Mouse (Mus musculus): ENCODE results near the gene Plagl1. TPM values are rescaled to one million over a fixed set of nuclear protein-coding genes. Genes with fewer than 3 reads are reported as not detected.

The Plagl1 gene
- polyA plus RNA-seq, 1 experiment from 2014 or later = 52.2 TPM

- DNase-seq (ENCODE audit: low spot score) (no peak), ATAC-seq (replicated peaks; ENCODE audit: low FRiP score, low read depth) (no peak)
- H3K36me3 ChIP-seq (ENCODE audit: insufficient read depth, low read length) = no peaks in the 10 kb centered on the region
- TF ChIP-seq CTCF (IDR thresholded peaks at IDR 0.05; ENCODE audit: low read depth) = no peak
- no peaks in the 10 kb centered on the region for H3K9me3 ChIP-seq (replicated peaks; ENCODE audit: low read length)
- peaks cover 3% of the 10 kb centered on the region; the same call in 1 of the 2 replicates for H3K4me1 ChIP-seq (replicated peaks; ENCODE audit: insufficient read depth, low read length)
- H3K27ac ChIP-seq = no peak overlapping the region
- H3K4me2 ChIP-seq (ENCODE audit: low read length) = no peak overlapping the region
- no peak overlapping the region for H3K9ac ChIP-seq (ENCODE audit: low read depth, low read length)
- H3K4me3 ChIP-seq (replicated peaks; ENCODE audit: low read depth, low read length) = no peak overlapping the region
- 79% methylated on average over 6 of the region's 6 CpGs for WGBS
- H3K27me3 ChIP-seq (ENCODE audit: insufficient read depth, low read length) = no peaks in the 10 kb centered on the region
Observed at GRCm38 (mm10) chr10:13056863-13057381, 3.4 kb upstream of the Plagl1 start.

- Histone ChIP-seq H3K4me3 (replicated peaks; ENCODE audit: low read depth, low read length) (peak overlapping the region; percentile 24; the same call in 1 of the 2 replicates), H3K4me1 (replicated peaks; ENCODE audit: insufficient read depth, low read length) (peaks cover 7% of the 10 kb centered on the region), H3K9ac (ENCODE audit: low read depth, low read length) (peak overlapping the region; percentile 35), H3K27me3 (ENCODE audit: insufficient read depth, low read length) (no peaks in the 10 kb centered on the region), H3K27ac (no peak overlapping the region), H3K9me3 (replicated peaks; ENCODE audit: low read length) (no peaks in the 10 kb centered on the region), H3K4me2 (ENCODE audit: low read length) (peak overlapping the region; percentile 57), H3K36me3 (ENCODE audit: insufficient read depth, low read length) (no peaks in the 10 kb centered on the region)
- WGBS = 13% methylated on average over 46 of the region's 46 CpGs
- peak; percentile 49 for ATAC-seq (replicated peaks; ENCODE audit: low FRiP score, low read depth)
- TF ChIP-seq CTCF (IDR thresholded peaks at IDR 0.05; ENCODE audit: low read depth) = no peak
- DNase-seq (ENCODE audit: low spot score) = no peak
Observed at GRCm38 (mm10) chr10:13060821-13061671, 742 bp downstream of the Plagl1 start.

GRCm38 (mm10) chr10:13062373-13062772 is 2.1 kb downstream of the Plagl1 start:
- H3K9me3 ChIP-seq (replicated peaks; ENCODE audit: low read length) = no peaks in the 10 kb centered on the region
- 74% methylated on average over 8 of the region's 8 CpGs for WGBS
- DNase-seq (ENCODE audit: low spot score) = no peak
- no peak overlapping the region for H3K4me3 ChIP-seq (replicated peaks; ENCODE audit: low read depth, low read length)
- ATAC-seq (replicated peaks; ENCODE audit: low FRiP score, low read depth) = no peak
- no peak overlapping the region for H3K4me2 ChIP-seq (ENCODE audit: low read length)
- peaks cover 7% of the 10 kb centered on the region for H3K4me1 ChIP-seq (replicated peaks; ENCODE audit: insufficient read depth, low read length)
- no peaks in the 10 kb centered on the region for H3K36me3 ChIP-seq (ENCODE audit: insufficient read depth, low read length)
- H3K27ac ChIP-seq = no peak overlapping the region
- TF ChIP-seq CTCF (IDR thresholded peaks at IDR 0.05; ENCODE audit: low read depth) = no peak
- no peaks in the 10 kb centered on the region for H3K27me3 ChIP-seq (ENCODE audit: insufficient read depth, low read length)
- H3K9ac ChIP-seq (ENCODE audit: low read depth, low read length) = no peak overlapping the region

GRCm38 (mm10) chr10:13063457-13063856 is 3.2 kb downstream of the Plagl1 start:
- WGBS = 40% methylated on average over 7 of the region's 7 CpGs
- H3K4me3 ChIP-seq (replicated peaks; ENCODE audit: low read depth, low read length) = no peak overlapping the region
- no peaks in the 10 kb centered on the region for H3K36me3 ChIP-seq (ENCODE audit: insufficient read depth, low read length)

GRCm38 (mm10) chr10:13065129-13065752 is 4.9 kb downstream of the Plagl1 start:
- Histone ChIP-seq H3K4me2 (ENCODE audit: low read length) (no peak overlapping the region), H3K36me3 (ENCODE audit: insufficient read depth, low read length) (no peaks in the 10 kb centered on the region), H3K9me3 (replicated peaks; ENCODE audit: low read length) (no peaks in the 10 kb centered on the region), H3K4me1 (replicated peaks; ENCODE audit: insufficient read depth, low read length) (peaks cover 7% of the 10 kb centered on the region), H3K9ac (ENCODE audit: low read depth, low read length) (no peak overlapping the region), H3K27ac (no peak overlapping the region), H3K4me3 (replicated peaks; ENCODE audit: low read depth, low read length) (no peak overlapping the region), H3K27me3 (ENCODE audit: insufficient read depth, low read length) (no peaks in the 10 kb centered on the region)
- no peak for TF ChIP-seq CTCF (IDR thresholded peaks at IDR 0.05; ENCODE audit: low read depth)
- peak; percentile 27 for DNase-seq (ENCODE audit: low spot score)
- no peak; the same call in 1 of the 2 replicates for ATAC-seq (replicated peaks; ENCODE audit: low FRiP score, low read depth)
- WGBS = 44% methylated on average over 3 of the region's 3 CpGs

More at GRCm38 (mm10) chr10:13063457-13063856, 3.2 kb downstream of the Plagl1 start:
- Histone ChIP-seq H3K9ac (ENCODE audit: low read depth, low read length) (no peak overlapping the region), H3K4me2 (ENCODE audit: low read length) (no peak overlapping the region), H3K27me3 (ENCODE audit: insufficient read depth, low read length) (no peaks in the 10 kb centered on the region), H3K4me1 (replicated peaks; ENCODE audit: insufficient read depth, low read length) (peaks cover 7% of the 10 kb centered on the region), H3K27ac (no peak overlapping the region), H3K9me3 (replicated peaks; ENCODE audit: low read length) (no peaks in the 10 kb centered on the region)
- no peak for DNase-seq (ENCODE audit: low spot score)
- TF ChIP-seq CTCF (IDR thresholded peaks at IDR 0.05; ENCODE audit: low read depth) = no peak
- no peak for ATAC-seq (replicated peaks; ENCODE audit: low FRiP score, low read depth)

- Histone ChIP-seq H3K4me2 (ENCODE audit: low read length) (no peak overlapping the region), H3K36me3 (ENCODE audit: insufficient read depth, low read length) (no peaks in the 10 kb centered on the region), H3K27ac (no peak overlapping the region), H3K9me3 (replicated peaks; ENCODE audit: low read length) (no peaks in the 10 kb centered on the region), H3K9ac (ENCODE audit: low read depth, low read length) (no peak overlapping the region), H3K27me3 (ENCODE audit: insufficient read depth, low read length) (no peaks in the 10 kb centered on the region), H3K4me3 (replicated peaks; ENCODE audit: low read depth, low read length) (no peak overlapping the region), H3K4me1 (replicated peaks; ENCODE audit: insufficient read depth, low read length) (no peaks in the 10 kb centered on the region)
- TF ChIP-seq CTCF (IDR thresholded peaks at IDR 0.05; ENCODE audit: low read depth) = peak; percentile 34; the same call in 1 of the 2 replicates
- WGBS = 89% methylated on average over 2 of the region's 2 CpGs
- DNase-seq (ENCODE audit: low spot score) = no peak
- no peak for ATAC-seq (replicated peaks; ENCODE audit: low FRiP score, low read depth)
Observed at GRCm38 (mm10) chr10:13071031-13071430, 10.7 kb downstream of the Plagl1 start.

All from kidney, postnatal 0 days (tissue).